Mouse (Mus musculus): ENCODE data around the gene Cntd1.

Cntd1 gene

DNA sequence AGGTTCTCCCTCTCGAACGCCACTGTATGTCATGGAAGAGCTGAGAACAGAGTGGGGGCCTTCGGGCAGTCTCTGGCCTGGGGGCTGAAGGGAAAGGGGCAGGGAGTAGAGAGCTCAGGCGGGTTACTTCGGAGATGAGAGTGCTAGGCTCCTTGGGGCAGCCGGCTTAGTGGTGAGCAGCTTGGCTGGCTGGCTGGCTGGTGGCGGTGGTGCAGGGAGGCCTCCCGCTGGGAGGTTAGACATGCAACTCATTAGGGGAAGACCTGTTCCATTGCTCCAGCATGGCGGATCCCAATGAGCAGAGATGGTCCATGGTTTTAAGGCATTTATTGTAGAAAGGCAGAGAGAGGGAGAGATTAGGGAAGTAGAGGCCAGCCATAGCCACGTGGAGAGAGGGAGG, 55.2 kb downstream of the Cntd1 start:
- DNase-seq (ENCODE audit: low read depth): no peak

DNA sequence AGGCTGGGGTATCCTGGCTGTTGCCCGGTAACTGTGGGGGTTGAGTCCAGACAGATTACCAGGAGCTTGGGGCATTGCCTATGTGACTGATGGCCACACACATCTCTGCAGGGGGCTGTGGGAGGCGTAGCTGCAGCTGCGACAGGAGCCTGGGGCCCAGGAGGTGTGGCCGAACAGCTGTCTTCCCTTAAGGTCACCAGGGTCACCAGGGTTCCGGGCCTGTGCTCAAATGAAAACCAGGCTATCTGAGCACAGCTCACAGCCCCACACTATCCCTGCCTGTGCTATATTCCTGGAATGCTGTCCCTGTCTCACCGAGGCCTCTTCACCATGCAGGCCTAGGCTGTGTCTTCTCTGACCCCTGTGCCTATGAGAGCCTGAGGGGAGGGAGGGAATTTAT, 55.7 kb downstream of the Cntd1 start:
- no peak for DNase-seq (ENCODE audit: low read depth)

DNA sequence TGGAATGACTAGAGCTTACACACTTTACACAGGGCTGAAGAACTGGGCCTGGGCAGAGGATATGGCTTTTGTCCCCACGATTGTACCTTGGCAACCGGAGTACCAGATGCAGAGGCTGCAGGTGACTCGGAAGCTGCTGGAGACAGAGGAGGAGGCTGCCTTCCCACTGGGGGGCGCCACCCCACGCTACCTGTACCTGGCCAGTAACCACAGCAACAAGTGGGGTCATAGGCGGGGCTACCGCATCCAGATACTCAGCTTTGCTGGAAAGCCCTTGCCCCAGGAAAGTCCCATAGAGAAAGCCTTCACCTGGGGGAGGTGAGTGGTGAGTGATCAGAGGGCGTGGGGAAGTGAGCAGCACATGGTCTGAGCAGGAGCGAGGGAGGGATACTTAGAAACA, 56.9 kb downstream of the Cntd1 start:
- DNase-seq (ENCODE audit: low read depth): no peak

DNA sequence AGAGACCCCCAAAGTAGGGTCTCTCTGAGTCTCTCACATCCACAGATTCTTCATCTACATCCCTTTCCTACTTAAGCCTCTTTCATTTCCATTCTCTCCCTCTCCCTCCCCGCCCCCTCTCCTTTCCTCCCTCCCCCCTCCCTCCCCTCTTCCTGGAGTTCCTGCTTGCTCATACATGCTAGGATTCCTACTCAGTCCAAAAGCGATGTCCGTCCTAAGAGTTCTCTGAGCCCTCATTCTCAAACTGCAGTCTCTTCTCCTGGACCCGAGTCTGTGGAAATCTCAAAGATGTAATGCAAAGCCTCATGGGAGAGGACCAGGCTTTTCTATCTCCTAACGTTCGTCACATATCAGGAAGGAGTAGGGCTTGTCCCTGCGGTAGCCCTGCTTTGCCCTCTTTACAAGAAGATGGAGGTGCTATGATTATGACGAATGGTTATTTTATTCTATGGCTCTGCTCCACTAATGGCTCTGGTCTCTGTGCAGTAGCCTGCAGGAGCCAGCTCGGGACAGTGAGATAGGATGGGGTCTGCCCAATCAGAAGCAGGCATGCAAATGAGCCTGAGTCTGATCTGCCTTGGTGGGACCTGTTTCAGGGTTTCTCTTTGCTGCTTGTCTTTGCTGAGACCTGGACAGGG, 59.4 kb downstream of the Cntd1 start:
- peak; percentile 61 for DNase-seq (ENCODE audit: low read depth)
